Mouse (Mus musculus) brown adipose tissue, adult 24 weeks (tissue): ENCODE data around the gene Klra1. TPM values are rescaled to one million over a fixed set of nuclear protein-coding genes. Genes with fewer than 3 reads are reported as not detected.
"Not testable (repeated sequence)": the region's sequence is repeated elsewhere in the genome, so short reads cannot be mapped to it uniquely, and the experiment has no call there.

Experiments
- H3K27ac ChIP-seq: fragments of 200-500 bp; replicated peaks from 2 replicates; pipeline ENCODE4 v1.5.1; 2012; ENCODE audit warnings: low read depth, mild to moderate bottlenecking, low read length
- H3K4me1 ChIP-seq: fragments of 200-500 bp; 2 replicates; pipeline ENCODE4 v1.6.1; 2012; ENCODE audit warnings: low read length, mixed read lengths; ENCODE audit not compliant: control insufficient read depth, insufficient read depth, insufficient read length
- H3K4me3 ChIP-seq: fragments of 200-500 bp; 2 replicates; pipeline ENCODE4 v1.5.1; 2012; ENCODE audit warnings: low read depth, mild to moderate bottlenecking, low read length, moderate library complexity; ENCODE audit not compliant: insufficient read depth
- polyA plus RNA-seq: library from polyadenylated mRNA; stranded (reverse); fragments of >200 nt; gene quantifications from 2 replicates; pipeline ENCODE4 v1.2.4, GENCODE M21; 2012; ENCODE audit not compliant: missing spikeins, insufficient read depth, insufficient read length

The Klra1 gene
- polyA plus RNA-seq: not detected in 2 replicates

- Histone ChIP-seq H3K27ac (no peak within 1 kb of the TSS), H3K4me1 (no peaks in the 10 kb centered on the region), H3K4me3 (no peak within 1 kb of the TSS)
These were observed at the start of gene Klra1 for GRCm38 (mm10) chr6:130386750-130387149. Gene Klra1 (minus strand): TSS chr6:130386874.

- no peak overlapping the region for H3K27ac ChIP-seq
- no peak overlapping the region for H3K4me3 ChIP-seq
- no peaks in the 10 kb centered on the region for H3K4me1 ChIP-seq
These were observed 42.8 kb upstream of the Klra1 start for GRCm38 (mm10) chr6:130429511-130429910.

- Histone ChIP-seq H3K27ac (no peak overlapping the region), H3K4me3 (no peak overlapping the region), H3K4me1 (no peaks in the 10 kb centered on the region)
These were observed 32.5 kb upstream of the Klra1 start for GRCm38 (mm10) chr6:130419158-130419557.

GRCm38 (mm10) chr6:130404882-130405281 lies 18.2 kb upstream of the Klra1 start:
- Histone ChIP-seq H3K27ac (no peak overlapping the region), H3K4me1 (no peaks in the 10 kb centered on the region), H3K4me3 (no peak overlapping the region)

GRCm38 (mm10) chr6:130385803-130386202 lies 871 bp downstream of the Klra1 start:
- Histone ChIP-seq H3K27ac (no peak overlapping the region), H3K4me1 (no peaks in the 10 kb centered on the region), H3K4me3 (no peak overlapping the region)

GRCm38 (mm10) chr6:130382375-130382774 lies 4.3 kb downstream of the Klra1 start:
- Histone ChIP-seq H3K27ac (no peak overlapping the region), H3K4me1 (no peaks in the 10 kb centered on the region), H3K4me3 (no peak overlapping the region)

GRCm38 (mm10) chr6:130345381-130345780 lies 41.3 kb downstream of the Klra1 start:
- H3K27ac ChIP-seq, H3K4me1 ChIP-seq, H3K4me3 ChIP-seq: not testable (repeated sequence)

- not testable (repeated sequence) for H3K4me3 ChIP-seq, H3K4me1 ChIP-seq, H3K27ac ChIP-seq
These were observed 44.7 kb downstream of the Klra1 start for GRCm38 (mm10) chr6:130341973-130342372.

- no peaks in the 10 kb centered on the region for H3K4me1 ChIP-seq
- no peak within 1 kb of the TSS for H3K27ac ChIP-seq
- no peak within 1 kb of the TSS for H3K4me3 ChIP-seq
These were observed 49.3 kb downstream of the Klra1 start, which contains the start of gene Klra3 for GRCm38 (mm10) chr6:130337411-130337810. Gene Klra3 (minus strand): TSS chr6:130337574.

Other genes starting within 250 kb of the Klra1 start
- gene Klra9, start 193.8 kb downstream of the Klra1 start, polyA plus RNA-seq: not detected in 2 replicates
- not detected in 2 replicates for gene Klra7, start 153.6 kb downstream of the Klra1 start, polyA plus RNA-seq
- not detected in 2 replicates for gene Klra10, start 104.9 kb downstream of the Klra1 start, polyA plus RNA-seq
- gene Klra3, start 49.3 kb downstream of the Klra1 start, polyA plus RNA-seq: 1.2 TPM in 1 of 2 replicates, not detected in the other